Mouse (Mus musculus) embryonic facial prominence, embryonic 14.5 days (tissue): ENCODE measurements around the gene Bsx. TPM values are rescaled to one million over a fixed set of nuclear protein-coding genes. Genes with fewer than 3 reads are reported as not detected.

Source experiments
- ATAC-seq: fragments of 200-750 bp; cut with Nextera tagmentation; 2 replicates; pipeline ENCODE4 v1.8.0; 2017; ENCODE audit warnings: low read depth, moderate number of reproducible peaks, moderate TSS enrichment
- DNase-seq: peaks from one replicate; pipeline ENCODE4 v3.0.0-alpha.2; 2015; ENCODE audit warnings: low spot score
- H3K27ac ChIP-seq: fragments of 300-500 bp; sonication (generic); replicated peaks from 2 replicates; pipeline ENCODE4 v1.5.1; 2014; ENCODE audit warnings: low read depth, mild to moderate bottlenecking, low read length, moderate library complexity
- H3K27me3 ChIP-seq: fragments of 300-500 bp; sonication (generic); replicated peaks from 2 replicates; pipeline ENCODE4 v1.6.1; 2014; ENCODE audit warnings: low read length; ENCODE audit not compliant: control insufficient read depth, insufficient read depth
- H3K36me3 ChIP-seq: fragments of 300-500 bp; sonication (generic); 2 replicates; pipeline ENCODE4 v1.6.1; 2014; ENCODE audit warnings: low read length, mixed read lengths; ENCODE audit not compliant: control insufficient read depth, insufficient read depth
- H3K4me1 ChIP-seq: fragments of 300-500 bp; sonication (generic); 2 replicates; pipeline ENCODE4 v1.6.1; 2014; ENCODE audit warnings: antibody characterized with exemption, low read length; ENCODE audit not compliant: control insufficient read depth, insufficient read depth
- H3K4me2 ChIP-seq: fragments of 300-500 bp; sonication (generic); 2 replicates; pipeline ENCODE4 v1.6.1; 2014; ENCODE audit warnings: low read depth, mild to moderate bottlenecking, low read length, moderate library complexity, mixed read lengths
- H3K4me3 ChIP-seq: fragments of 300-500 bp; sonication (generic); 2 replicates; pipeline ENCODE4 v1.5.1; 2014; ENCODE audit warnings: low read depth, mild to moderate bottlenecking, low read length
- H3K9ac ChIP-seq: fragments of 300-500 bp; sonication (generic); 2 replicates; pipeline ENCODE4 v1.6.1; 2014; ENCODE audit warnings: low read depth, mild to moderate bottlenecking, low read length, moderate library complexity, mixed read lengths
- H3K9me3 ChIP-seq: fragments of 300-500 bp; sonication (generic); 2 replicates; pipeline ENCODE4 v1.6.1; 2016; ENCODE audit warnings: low read length; ENCODE audit not compliant: control insufficient read depth
- WGBS: fragments of 180-500 bp; shearing (Covaris S2); extraction: QIAGEN DNeasy Blood & Tissue Kit; methylation state at CpG from one replicate; pipeline ENCODE4 v1.1.7; 2014; 5-methylcytosine and 5-hydroxymethylcytosine counted together
- polyA plus RNA-seq: library from polyadenylated mRNA; unstranded; fragments of >200 nt; fragmentation: Nextera tagmentation; extraction: Ambion mirVana; gene quantifications from 2 replicates; pipeline ENCODE4 v1.2.1, GENCODE M21; 2014

Bsx gene
- polyA plus RNA-seq, 1 experiment from 2014 or later, result not detected

- H3K36me3 ChIP-seq, result no peaks in the 10 kb centered on the region
- DNase-seq, result no peak
- H3K4me3 ChIP-seq, result peak overlapping the region; percentile 31
- H3K9me3 ChIP-seq, result no peaks in the 10 kb centered on the region
- 2% methylated on average over 42 of the region's 42 CpGs for WGBS
- no peaks in the 10 kb centered on the region for H3K4me1 ChIP-seq
- peaks cover 99% of the 10 kb centered on the region for H3K27me3 ChIP-seq
- H3K9ac ChIP-seq, result no peak overlapping the region
- ATAC-seq, result no peak
- peak overlapping the region; percentile 42 for H3K4me2 ChIP-seq
- H3K27ac ChIP-seq, result no peak overlapping the region
These were observed 3.4 kb downstream of the Bsx start for GRCm38 (mm10) chr9:40877146-40877880.

- DNase-seq, result no peak
- no peak for ATAC-seq
- no peak overlapping the region for H3K9ac ChIP-seq
- H3K4me3 ChIP-seq, result peak overlapping the region; percentile 31
- peak overlapping the region; percentile 42 for H3K4me2 ChIP-seq
- no peak overlapping the region for H3K27ac ChIP-seq
- H3K27me3 ChIP-seq, result peaks cover 98% of the 10 kb centered on the region
- 0% methylated on average over 18 of the region's 29 CpGs for WGBS
- no peaks in the 10 kb centered on the region for H3K36me3 ChIP-seq
- H3K9me3 ChIP-seq, result no peaks in the 10 kb centered on the region
- no peaks in the 10 kb centered on the region for H3K4me1 ChIP-seq
These were observed 3.9 kb downstream of the Bsx start for GRCm38 (mm10) chr9:40877881-40878235.

GRCm38 (mm10) chr9:40878291-40878945 lies 4.5 kb downstream of the Bsx start:
- Histone ChIP-seq H3K4me3 (peak overlapping the region; percentile 31), H3K4me1 (no peaks in the 10 kb centered on the region), H3K27me3 (peaks cover 98% of the 10 kb centered on the region), H3K9me3 (no peaks in the 10 kb centered on the region), H3K27ac (no peak overlapping the region), H3K36me3 (no peaks in the 10 kb centered on the region), H3K9ac (no peak overlapping the region), H3K4me2 (no peak overlapping the region)
- 2% methylated on average over 32 of the region's 32 CpGs for WGBS
- ATAC-seq, result no peak
- no peak for DNase-seq

- under 1% methylated on average over 14 of the region's 14 CpGs for WGBS
These were observed 5.1 kb downstream of the Bsx start for GRCm38 (mm10) chr9:40878998-40879397.

GRCm38 (mm10) chr9:40885669-40886068 lies 11.7 kb downstream of the Bsx start:
- DNase-seq (no peak), ATAC-seq (no peak)
- Histone ChIP-seq H3K27me3 (peaks cover 50% of the 10 kb centered on the region), H3K4me3 (no peak overlapping the region), H3K27ac (no peak overlapping the region), H3K4me1 (no peaks in the 10 kb centered on the region), H3K9ac (no peak overlapping the region), H3K4me2 (no peak overlapping the region), H3K36me3 (no peaks in the 10 kb centered on the region), H3K9me3 (no peaks in the 10 kb centered on the region)
- 53% methylated on average over 10 of the region's 10 CpGs for WGBS

More at GRCm38 (mm10) chr9:40878998-40879397, 5.1 kb downstream of the Bsx start:
- Histone ChIP-seq H3K9me3 (no peaks in the 10 kb centered on the region), H3K4me2 (no peak overlapping the region), H3K27me3 (peaks cover 92% of the 10 kb centered on the region), H3K27ac (no peak overlapping the region), H3K9ac (no peak overlapping the region), H3K4me1 (no peaks in the 10 kb centered on the region), H3K36me3 (no peaks in the 10 kb centered on the region), H3K4me3 (no peak overlapping the region)
- ATAC-seq (no peak), DNase-seq (no peak)

GRCm38 (mm10) chr9:40889389-40889788 lies 15.5 kb downstream of the Bsx start:
- H3K9me3 ChIP-seq, result no peaks in the 10 kb centered on the region
- peaks cover 24% of the 10 kb centered on the region for H3K27me3 ChIP-seq
- no peaks in the 10 kb centered on the region for H3K36me3 ChIP-seq
- no peak overlapping the region for H3K27ac ChIP-seq
- no peak overlapping the region for H3K9ac ChIP-seq
- no peak for DNase-seq
- H3K4me3 ChIP-seq, result no peak overlapping the region
- WGBS, result 68% methylated on average over 12 of the region's 12 CpGs
- no peak overlapping the region for H3K4me2 ChIP-seq
- no peaks in the 10 kb centered on the region for H3K4me1 ChIP-seq
- no peak for ATAC-seq

- Histone ChIP-seq H3K9ac (no peak overlapping the region), H3K27ac (no peak overlapping the region), H3K4me2 (no peak overlapping the region), H3K36me3 (no peaks in the 10 kb centered on the region), H3K9me3 (no peaks in the 10 kb centered on the region), H3K4me1 (no peaks in the 10 kb centered on the region), H3K4me3 (no peak overlapping the region), H3K27me3 (0 out of 2 replicates have a peak, but pooled peaks cover 4% of the 10 kb centered on the region)
- 79% methylated on average over 6 of the region's 6 CpGs for WGBS
- ATAC-seq (no peak), DNase-seq (no peak)
These were observed 18.5 kb downstream of the Bsx start for GRCm38 (mm10) chr9:40892456-40892855.

- DNase-seq (no peak), ATAC-seq (no peak)
- Histone ChIP-seq H3K9me3 (no peaks in the 10 kb centered on the region), H3K4me1 (no peaks in the 10 kb centered on the region), H3K9ac (no peak overlapping the region), H3K27ac (no peak overlapping the region), H3K36me3 (no peaks in the 10 kb centered on the region), H3K4me3 (no peak overlapping the region), H3K4me2 (no peak overlapping the region), H3K27me3 (no peaks in the 10 kb centered on the region; the same call in 1 of the 2 replicates)
- WGBS, result 33% methylated on average over 8 of the region's 8 CpGs
These were observed 33.5 kb downstream of the Bsx start for GRCm38 (mm10) chr9:40907413-40907812.

GRCm38 (mm10) chr9:40908411-40908810 lies 34.5 kb downstream of the Bsx start:
- 57% methylated on average over 8 of the region's 8 CpGs for WGBS
- no peaks in the 10 kb centered on the region for H3K9me3 ChIP-seq
- no peak overlapping the region for H3K9ac ChIP-seq
- DNase-seq, result no peak
- H3K27me3 ChIP-seq, result no peaks in the 10 kb centered on the region; the same call in 1 of the 2 replicates
- no peak for ATAC-seq
- no peaks in the 10 kb centered on the region for H3K4me1 ChIP-seq
- no peak overlapping the region for H3K4me3 ChIP-seq
- no peak overlapping the region for H3K4me2 ChIP-seq
- no peaks in the 10 kb centered on the region for H3K36me3 ChIP-seq
- no peak overlapping the region for H3K27ac ChIP-seq
